Comparison of ENCODE assay signal across 12 mouse cellular contexts in the genomic region with DNA sequence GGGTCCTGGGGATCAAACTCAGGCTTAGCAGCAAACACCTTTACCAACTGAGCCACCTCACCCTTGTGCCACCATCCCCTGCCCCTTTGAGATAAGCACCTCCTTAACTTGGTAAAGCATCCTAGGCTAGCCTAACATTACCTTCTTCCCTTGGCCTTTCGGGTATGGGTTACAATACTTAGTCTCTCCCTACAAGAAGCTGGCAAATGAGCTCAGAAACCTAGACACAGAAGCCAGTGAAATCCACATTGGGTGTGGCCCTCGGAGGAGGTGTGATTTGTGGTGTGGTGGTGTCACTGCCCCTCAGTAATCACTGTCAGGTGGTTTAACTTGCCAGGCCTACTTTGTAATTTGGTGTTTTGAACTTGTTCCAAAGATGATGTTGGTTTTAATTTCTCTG.
DNase-seq lines count a peak whose midpoint lies in the region; ATAC-seq and TF ChIP-seq lines count a peak whose summit lies in the region.
"Had no signal": no experiment of that assay in that cellular context is flagged by ENCODE, and none has a peak within 500 bp of the region (broad histone marks: within the 10 kb centered on the region; RNA-seq: fewer than 3 reads in every experiment).

No protein-coding gene starts in this region.

- H3K27me3 ChIP-seq in intestine, embryonic 14.5 days (replicated peaks; ENCODE audit: control insufficient read depth, insufficient read depth, low read length): no peaks in the 10 kb centered on the region
- no peaks in the 10 kb centered on the region for H3K27me3 ChIP-seq in intestine, embryonic 15.5 days (replicated peaks)
- H3K27me3 ChIP-seq in embryonic facial prominence, embryonic 14.5 days (replicated peaks; ENCODE audit: control insufficient read depth, insufficient read depth, low read length): no peaks in the 10 kb centered on the region
- H3K27me3 ChIP-seq in myocyte (ENCODE audit: control insufficient read depth, insufficient read depth, insufficient read length): no peaks in the 10 kb centered on the region

- no peaks in the 10 kb centered on the region for H3K36me3 ChIP-seq in intestine, embryonic 14.5 days (ENCODE audit: control insufficient read depth, insufficient read depth, low read length)
- no peaks in the 10 kb centered on the region for H3K36me3 ChIP-seq in intestine, embryonic 15.5 days
- H3K36me3 ChIP-seq in embryonic facial prominence, embryonic 14.5 days (ENCODE audit: control insufficient read depth, insufficient read depth, low read length): no peaks in the 10 kb centered on the region
- peaks cover 5% of the 10 kb centered on the region for H3K36me3 ChIP-seq in myocyte (ENCODE audit: control insufficient read depth, insufficient read depth)

- peak overlapping the region; percentile 47 for H3K4me2 ChIP-seq in intestine, embryonic 14.5 days (ENCODE audit: low read length)
- H3K4me2 ChIP-seq in intestine, embryonic 15.5 days (replicated peaks): no peak overlapping the region
- H3K4me2 ChIP-seq in embryonic facial prominence, embryonic 14.5 days (ENCODE audit: low read depth, low read length): peak overlapping the region; percentile 47
- peak overlapping the region; percentile 57 for H3K4me2 ChIP-seq in myocyte (ENCODE audit: low read depth)

- H3K9me3 ChIP-seq in intestine, embryonic 14.5 days (ENCODE audit: control insufficient read depth, low read length): no peaks in the 10 kb centered on the region
- no peaks in the 10 kb centered on the region for H3K9me3 ChIP-seq in intestine, embryonic 15.5 days
- H3K9me3 ChIP-seq in embryonic facial prominence, embryonic 14.5 days (ENCODE audit: control insufficient read depth, low read length): no peaks in the 10 kb centered on the region

- H3K79me2 ChIP-seq in myocyte (ENCODE audit: control insufficient read depth, insufficient read depth): peaks cover 60% of the 10 kb centered on the region

- H3K4me3 ChIP-seq in intestine, embryonic 14.5 days (ENCODE audit: low read depth, low read length): no peak overlapping the region
- no peak overlapping the region for H3K4me3 ChIP-seq in intestine, embryonic 15.5 days (replicated peaks)
- H3K4me3 ChIP-seq in embryonic facial prominence, embryonic 14.5 days (ENCODE audit: low read depth, low read length): peak overlapping the region; percentile 41
- peak overlapping the region; percentile 26 for H3K4me3 ChIP-seq in myocyte

- WGBS in intestine, embryonic 14.5 days: 75% methylated on average over 2 of the region's 2 CpGs
- 64% methylated on average over 2 of the region's 2 CpGs for WGBS in intestine, embryonic 15.5 days
- WGBS in embryonic facial prominence, embryonic 14.5 days: 69% methylated on average over 2 of the region's 2 CpGs

- intact Hi-C loops in gastrocnemius, postnatal 36 days (cut with DNase I): no loop called here

- H3K9ac ChIP-seq in intestine, embryonic 14.5 days (ENCODE audit: low read length): no peak overlapping the region
- no peak overlapping the region for H3K9ac ChIP-seq in intestine, embryonic 15.5 days
- peak overlapping the region; percentile 10; the same call in 1 of the 2 replicates for H3K9ac ChIP-seq in embryonic facial prominence, embryonic 14.5 days (ENCODE audit: low read depth, low read length)

- peaks cover 30% of the 10 kb centered on the region for H3K4me1 ChIP-seq in intestine, embryonic 14.5 days (replicated peaks; ENCODE audit: control insufficient read depth, insufficient read depth, low read length)
- H3K4me1 ChIP-seq in intestine, embryonic 15.5 days (replicated peaks): peaks cover 19% of the 10 kb centered on the region
- peaks cover 41% of the 10 kb centered on the region for H3K4me1 ChIP-seq in embryonic facial prominence, embryonic 14.5 days (ENCODE audit: control insufficient read depth, insufficient read depth, low read length)

- H3ac ChIP-seq in myocyte (ENCODE audit: control insufficient read depth, insufficient read length): no peak overlapping the region

- no peak for ATAC-seq in intestine, embryonic 14.5 days (replicated peaks; ENCODE audit: low FRiP score, low TSS enrichment, low read depth)
- no peak for ATAC-seq in intestine, embryonic 15.5 days
- no peak for ATAC-seq in embryonic facial prominence, embryonic 14.5 days (ENCODE audit: low read depth)

- no peak for DNase-seq in intestine, embryonic 14.5 days (ENCODE audit: low spot score)
- peak; percentile 52 for DNase-seq in T-cell, adult 2 months (ENCODE audit: low spot score)
- DNase-seq in embryonic facial prominence, embryonic 14.5 days (ENCODE audit: low spot score): no peak
- no peak for DNase-seq in thymus, postnatal 4 days
- no peak for DNase-seq in gastrocnemius, postnatal 36 days
- DNase-seq in frontal cortex, adult 2 months (ENCODE audit: extremely low spot score in 1 of 2, low spot score in 1 of 2): no peak
- DNase-seq: cerebellum, adult 11-12 months; gastrocnemius, postnatal 25 days; liver; right cerebral cortex, postnatal 25 days had no signal

- no peak for TF ChIP-seq POLR2A in myocyte (IDR thresholded peaks at IDR 0.05; ENCODE audit: insufficient read length, low read depth)

- H3K27ac ChIP-seq in intestine, embryonic 14.5 days (ENCODE audit: low read depth): no peak overlapping the region
- no peak overlapping the region for H3K27ac ChIP-seq in intestine, embryonic 15.5 days
- H3K27ac ChIP-seq in embryonic facial prominence, embryonic 14.5 days (replicated peaks; ENCODE audit: low read depth, low read length): peak overlapping the region; percentile 94; the same call in 1 of the 2 replicates

TF ChIP-seq in myocyte, 11 proteins besides CTCF, POLR2A, EP300 and RAD21:
- TF ChIP-seq POLR2AphosphoS2 (IDR thresholded peaks at IDR 0.05; ENCODE audit: insufficient read length, low read depth) (peak; percentile 15), MYOG (IDR thresholded peaks at IDR 0.05; ENCODE audit: control insufficient read depth in 1 of 3, insufficient read depth in 1 of 3, insufficient read length in 2 of 3, low read depth in 2 of 3) (no peak)

Comparison
In these comparisons a context has a peak if more than half of its experiments do, and no peak if none do; other contexts are left out.
1. H3K4me3 ChIP-seq: peak in embryonic facial prominence, embryonic 14.5 days (single experiment) and myocyte (single experiment); none in intestine, embryonic 14.5 days (single experiment) and intestine, embryonic 15.5 days (single experiment).